In genomic region chr12:105854639-105855038, GRCm38 (mm10) we compare ENCODE assay signal across 8 mouse cellular contexts.
A peak's percentile ranks its signal among the peaks of the same experiment; 100 is the strongest.
DNase-seq lines count a peak whose midpoint lies in the region; ATAC-seq and TF ChIP-seq lines count a peak whose summit lies in the region.

No protein-coding gene starts in this region.

- H3K27me3 ChIP-seq in liver, adult 2 months (ENCODE audit: control insufficient read depth, insufficient read depth, low read length) = no peaks in the 10 kb centered on the region
- no peaks in the 10 kb centered on the region for H3K27me3 ChIP-seq in liver, embryonic 11.5 days (replicated peaks; ENCODE audit: control insufficient read depth, insufficient read depth, low read length)
- no peaks in the 10 kb centered on the region for H3K27me3 ChIP-seq in cerebellum, adult 2 months (ENCODE audit: control insufficient read depth, insufficient read depth, low read length)
- no peaks in the 10 kb centered on the region for H3K27me3 ChIP-seq in forebrain, embryonic 13.5 days
- no peaks in the 10 kb centered on the region for H3K27me3 ChIP-seq in small intestine, adult 2 months (ENCODE audit: control insufficient read depth, insufficient read depth, low read length)

- H3K9ac ChIP-seq in liver, adult 2 months (ENCODE audit: low read depth, low read length) = no peak overlapping the region
- H3K9ac ChIP-seq in liver, embryonic 11.5 days (ENCODE audit: low read depth, low read length) = no peak overlapping the region
- H3K9ac ChIP-seq in forebrain, embryonic 13.5 days = peak overlapping the region; percentile 30

- DNase-seq in liver, adult 2 months (ENCODE audit: extremely low read depth, low read depth, low spot score) = no peak
- DNase-seq in liver, embryonic 11.5 days (ENCODE audit: low spot score) = no peak
- peak; percentile 35 to 42 for DNase-seq in cerebellum, adult 2 months
- peak; percentile 39 to 58 for DNase-seq in kidney, postnatal 25 days
- no peak for DNase-seq in thymus, postnatal 4 days

- H3K4me3 ChIP-seq in liver, adult 2 months (ENCODE audit: insufficient read depth, low read depth, low read length) = no peak overlapping the region
- H3K4me3 ChIP-seq in liver, embryonic 11.5 days (ENCODE audit: low read depth, low read length) = no peak overlapping the region
- H3K4me3 ChIP-seq in cerebellum, adult 2 months (replicated peaks; ENCODE audit: insufficient read depth, low read depth, low read length) = no peak overlapping the region
- no peak overlapping the region for H3K4me3 ChIP-seq in forebrain, embryonic 13.5 days
- H3K4me3 ChIP-seq in small intestine, adult 2 months (ENCODE audit: low read depth, low read length) = no peak overlapping the region

- no peaks in the 10 kb centered on the region for H3K4me1 ChIP-seq in liver, adult 2 months (ENCODE audit: control insufficient read depth, insufficient read depth, low read length)
- 0 out of 2 replicates have a peak, but pooled peaks cover 2% of the 10 kb centered on the region for H3K4me1 ChIP-seq in liver, embryonic 11.5 days (replicated peaks; ENCODE audit: control insufficient read depth, insufficient read depth, low read length)
- H3K4me1 ChIP-seq in cerebellum, adult 2 months (ENCODE audit: control insufficient read depth, insufficient read depth, low read length) = peaks cover 5% of the 10 kb centered on the region; the same call in 1 of the 2 replicates
- peaks cover 57% of the 10 kb centered on the region for H3K4me1 ChIP-seq in forebrain, embryonic 13.5 days
- H3K4me1 ChIP-seq in small intestine, adult 2 months (ENCODE audit: control insufficient read depth, insufficient read depth, insufficient read length, low read length) = no peaks in the 10 kb centered on the region

- no peaks in the 10 kb centered on the region for H3K79me2 ChIP-seq in liver, adult 2 months (ENCODE audit: control insufficient read depth, insufficient read depth, low read length)

- H3K4me2 ChIP-seq in liver, embryonic 11.5 days = no peak overlapping the region
- no peak overlapping the region for H3K4me2 ChIP-seq in forebrain, embryonic 13.5 days

- 0 out of 2 replicates have a peak, but pooled peaks have one; percentile 17 for TF ChIP-seq CTCF in liver, adult 2 months (IDR thresholded peaks at IDR 0.05; ENCODE audit: low read depth, low read length)
- peak; percentile 70 for TF ChIP-seq CTCF in cerebellum, adult 2 months (IDR thresholded peaks at IDR 0.05; ENCODE audit: borderline replicate concordance, insufficient read depth, low read depth, low read length)
- peak; percentile 15; the same call in 1 of the 2 replicates for TF ChIP-seq CTCF in small intestine, adult 2 months (IDR thresholded peaks at IDR 0.05; ENCODE audit: extremely low read depth, insufficient read length, insufficient replicate concordance, low read depth, low read length)

- TF ChIP-seq POLR2A in liver, adult 2 months (IDR thresholded peaks at IDR 0.05; ENCODE audit: extremely low read depth, insufficient read depth, low read length) = no peak
- TF ChIP-seq POLR2A in cerebellum, adult 2 months (IDR thresholded peaks at IDR 0.05; ENCODE audit: borderline replicate concordance, insufficient read depth, low read length) = no peak
- TF ChIP-seq POLR2A in small intestine, adult 2 months (IDR thresholded peaks at IDR 0.05; ENCODE audit: low read depth, low read length) = no peak

- no peak overlapping the region for H3K27ac ChIP-seq in liver, adult 2 months (replicated peaks; ENCODE audit: insufficient read depth, low read depth, low read length)
- H3K27ac ChIP-seq in liver, embryonic 11.5 days (ENCODE audit: low read depth, low read length) = no peak overlapping the region
- H3K27ac ChIP-seq in cerebellum, adult 2 months (ENCODE audit: insufficient read depth, low read length) = no peak overlapping the region
- peak overlapping the region; percentile 72 for H3K27ac ChIP-seq in forebrain, embryonic 13.5 days
- H3K27ac ChIP-seq in small intestine, adult 2 months (ENCODE audit: insufficient read depth, low read depth, low read length) = no peak overlapping the region

- no peak for ATAC-seq in liver, embryonic 11.5 days (replicated peaks; ENCODE audit: low FRiP score)
- peak; percentile 78 for ATAC-seq in forebrain, embryonic 13.5 days
- no peak for ATAC-seq in inflammation-experienced regulatory T-cells, adult 6 months

- H3K36me3 ChIP-seq in liver, adult 2 months (ENCODE audit: control insufficient read depth, insufficient read depth, low read length) = no peaks in the 10 kb centered on the region
- no peaks in the 10 kb centered on the region for H3K36me3 ChIP-seq in liver, embryonic 11.5 days (ENCODE audit: control insufficient read depth, insufficient read depth, low read length)
- no peaks in the 10 kb centered on the region for H3K36me3 ChIP-seq in forebrain, embryonic 13.5 days (ENCODE audit: poor library complexity, severe bottlenecking)
- H3K36me3 ChIP-seq in small intestine, adult 2 months (ENCODE audit: control insufficient read depth, insufficient read depth, low read length) = no peaks in the 10 kb centered on the region

- H3K9me3 ChIP-seq in liver, embryonic 11.5 days (ENCODE audit: control insufficient read depth, low read length) = no peaks in the 10 kb centered on the region
- H3K9me3 ChIP-seq in forebrain, embryonic 13.5 days (replicated peaks) = no peaks in the 10 kb centered on the region

- 32% methylated on average over 6 of the region's 6 CpGs for WGBS in liver, adult 2 months
- 32% methylated on average over 6 of the region's 6 CpGs for WGBS in liver, embryonic 11.5 days
- WGBS in cerebellum, adult 2 months = 16% methylated on average over 6 of the region's 6 CpGs
- WGBS in forebrain, embryonic 13.5 days = 32% methylated on average over 6 of the region's 6 CpGs
- 16% methylated on average over 6 of the region's 6 CpGs for WGBS in small intestine, adult 2 months

Comparison
In these comparisons a context has a peak if more than half of its experiments do, and no peak if none do; other contexts are left out.
1. DNase-seq: peak in cerebellum, adult 2 months (2 of 2) and kidney, postnatal 25 days (2 of 2); none in liver, adult 2 months (single experiment), liver, embryonic 11.5 days (single experiment) and thymus, postnatal 4 days (single experiment).
2. CTCF ChIP-seq: peak in every context shown above with its lines; median percentile 70 in cerebellum, adult 2 months; 17 in liver, adult 2 months; 15 in small intestine, adult 2 months.